In the genomic region with DNA sequence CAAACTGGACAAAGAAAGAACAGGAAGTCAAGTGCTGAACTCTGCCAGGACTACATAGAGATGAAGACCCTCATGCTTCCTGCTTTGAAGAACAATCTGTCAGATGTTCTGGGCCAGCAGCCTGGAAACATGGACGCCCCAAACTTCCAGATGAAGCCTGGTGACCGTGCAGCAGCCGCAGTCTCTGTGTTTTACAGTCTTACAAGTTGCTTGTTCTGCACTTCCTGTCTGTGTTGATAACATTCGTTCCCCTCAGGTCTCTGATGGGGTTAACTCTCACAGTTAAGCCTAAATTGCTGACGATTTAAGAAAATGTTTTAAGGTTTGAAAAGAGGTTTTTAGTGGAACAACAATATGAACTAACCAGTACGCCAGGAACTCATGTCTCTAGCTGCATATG, we compare ENCODE assay signal across 2 mouse cellular contexts. TPM values are rescaled to one million over a fixed set of nuclear protein-coding genes. Genes with fewer than 3 reads are reported as not detected.
"Had no signal": no experiment of that assay in that cellular context is flagged by ENCODE, and none has a peak within 500 bp of the region (broad histone marks: within the 10 kb centered on the region; RNA-seq: fewer than 3 reads in every experiment).

No protein-coding gene starts in this region.

RNA-seq across cellular contexts. Expression of a gene that starts 11.3 kb away (rescaled TPM):
- polyA plus RNA-seq: midbrain, embryonic 10.5 days; neural tube, embryonic 11.5 days had no signal
